Comparison of ENCODE assay signal across 9 mouse cellular contexts in the genomic region with DNA sequence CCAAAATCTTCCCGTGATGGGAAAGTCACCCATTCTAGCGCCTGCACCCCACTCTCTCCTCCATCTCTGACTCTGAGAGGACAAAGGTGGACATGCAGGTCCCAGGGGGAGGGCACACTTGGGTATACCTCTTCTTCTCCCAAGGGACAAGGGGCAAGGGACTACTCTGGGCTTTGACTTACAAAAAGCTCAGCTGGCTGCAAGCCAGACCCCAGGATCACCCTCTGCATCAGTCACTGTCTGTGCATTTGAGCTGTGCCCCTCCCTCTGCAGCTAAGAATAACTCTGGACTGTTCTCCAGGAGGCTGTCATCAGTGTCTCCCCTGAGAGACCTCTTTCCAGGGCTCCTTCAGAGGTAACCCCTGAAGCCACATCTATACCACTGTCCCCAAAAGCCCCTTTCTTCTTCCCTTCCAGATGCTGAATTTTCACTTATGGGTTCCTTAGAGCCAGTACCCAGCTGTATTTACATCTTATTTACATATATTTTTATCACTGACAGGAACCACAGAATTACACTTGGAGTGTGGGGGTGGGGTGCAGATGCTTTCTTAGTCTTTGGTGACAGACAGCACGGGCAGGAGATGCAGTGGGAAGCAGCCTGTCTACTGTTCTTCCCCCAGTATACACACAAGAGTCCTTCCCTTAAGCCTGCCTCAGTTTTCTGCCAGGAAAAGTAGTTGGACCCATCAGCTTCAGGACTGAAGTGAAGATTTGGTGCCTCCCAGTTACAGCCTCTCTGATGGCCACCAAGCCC.
DNase-seq lines count a peak whose midpoint lies in the region; ATAC-seq and TF ChIP-seq lines count a peak whose summit lies in the region.
"Had no signal": no experiment of that assay in that cellular context is flagged by ENCODE, and none has a peak within 500 bp of the region (broad histone marks: within the 10 kb centered on the region; RNA-seq: fewer than 3 reads in every experiment).

No protein-coding gene starts in this region.

- H3K9ac ChIP-seq in heart, embryonic 15.5 days, result peak overlapping the region; percentile 25; the same call in 1 of the 2 replicates
- H3K9ac ChIP-seq in CH12.LX (ENCODE audit: insufficient read depth, low read depth), result no peak overlapping the region
- H3K9ac ChIP-seq in forebrain, embryonic 14.5 days (ENCODE audit: low read length), result no peak overlapping the region
- no peak overlapping the region for H3K9ac ChIP-seq in limb, embryonic 12.5 days (replicated peaks)
- no peak overlapping the region for H3K9ac ChIP-seq in intestine, postnatal 0 days (ENCODE audit: low read depth, low read length)
- H3K9ac ChIP-seq: hindbrain, embryonic 15.5 days had no signal

- H3K36me3 ChIP-seq in heart, embryonic 15.5 days, result no peaks in the 10 kb centered on the region
- no peaks in the 10 kb centered on the region for H3K36me3 ChIP-seq in CH12.LX (replicated peaks in 1 of 2; ENCODE audit: control insufficient read depth in 1 of 2, insufficient read depth in 1 of 2, low read length in 1 of 2)
- H3K36me3 ChIP-seq in forebrain, embryonic 14.5 days (ENCODE audit: control insufficient read depth, insufficient read depth, low read length), result no peaks in the 10 kb centered on the region
- H3K36me3 ChIP-seq in limb, embryonic 12.5 days, result peaks cover 2% of the 10 kb centered on the region; the same call in 1 of the 2 replicates
- H3K36me3 ChIP-seq in intestine, postnatal 0 days (ENCODE audit: control insufficient read depth, insufficient read depth), result no peaks in the 10 kb centered on the region
- H3K36me3 ChIP-seq: hindbrain, embryonic 15.5 days had no signal

- no peak for TF ChIP-seq POLR2A in CH12.LX (IDR thresholded peaks at IDR 0.05; ENCODE audit: low read depth, low read length)

- intact Hi-C loops in heart, postnatal 14 days (cut with DNase I), result no loop called here

- H3K4me3 ChIP-seq in heart, embryonic 15.5 days, result no peak overlapping the region
- H3K4me3 ChIP-seq in CH12.LX (replicated peaks in 1 of 3; ENCODE audit: low read depth in 2 of 3, low read length in 2 of 3, poor library complexity in 1 of 3), result no peak overlapping the region
- H3K4me3 ChIP-seq in forebrain, embryonic 14.5 days (ENCODE audit: low read depth, low read length), result no peak overlapping the region
- H3K4me3 ChIP-seq in limb, embryonic 12.5 days (replicated peaks), result no peak overlapping the region
- no peak overlapping the region for H3K4me3 ChIP-seq in intestine, postnatal 0 days (ENCODE audit: low read depth, low read length)
- H3K4me3 ChIP-seq: hindbrain, embryonic 15.5 days had no signal

- H3K79me2 ChIP-seq in CH12.LX (replicated peaks; ENCODE audit: control insufficient read depth, extremely low read depth, insufficient read depth, poor library complexity, severe bottlenecking), result no peaks in the 10 kb centered on the region

- no peaks in the 10 kb centered on the region for H3K9me3 ChIP-seq in heart, embryonic 15.5 days (replicated peaks)
- no peaks in the 10 kb centered on the region for H3K9me3 ChIP-seq in CH12.LX (replicated peaks; ENCODE audit: low read length)
- no peaks in the 10 kb centered on the region for H3K9me3 ChIP-seq in forebrain, embryonic 14.5 days (replicated peaks; ENCODE audit: control insufficient read depth, low read length)
- H3K9me3 ChIP-seq in limb, embryonic 12.5 days, result no peaks in the 10 kb centered on the region
- no peaks in the 10 kb centered on the region for H3K9me3 ChIP-seq in intestine, postnatal 0 days (ENCODE audit: control insufficient read depth)
- H3K9me3 ChIP-seq: hindbrain, embryonic 15.5 days had no signal

- peaks cover 94% of the 10 kb centered on the region for H3K4me1 ChIP-seq in heart, embryonic 15.5 days (replicated peaks)
- H3K4me1 ChIP-seq in CH12.LX (ENCODE audit: control insufficient read depth in 1 of 2, insufficient read depth in 2 of 2), result peaks cover 3 to 48% of the 10 kb centered on the region in 2 experiments; a peak in 2 of 4 replicates
- H3K4me1 ChIP-seq in forebrain, embryonic 14.5 days (ENCODE audit: control insufficient read depth, insufficient read depth, low read length), result peaks cover 8% of the 10 kb centered on the region; the same call in 1 of the 2 replicates
- H3K4me1 ChIP-seq in limb, embryonic 12.5 days (replicated peaks), result peaks cover 78% of the 10 kb centered on the region
- H3K4me1 ChIP-seq in intestine, postnatal 0 days (replicated peaks; ENCODE audit: control insufficient read depth, insufficient read depth, low read length), result peaks cover 14% of the 10 kb centered on the region; the same call in 1 of the 2 replicates

- no peak for DNase-seq in heart, postnatal 14 days
- DNase-seq in CH12.LX (ENCODE audit: extremely low read depth), result peak; percentile 33
- DNase-seq in forebrain, embryonic 14.5 days (ENCODE audit: low spot score), result peak; percentile 43
- no peak for DNase-seq in urinary bladder, adult 18-20 months (ENCODE audit: low spot score in 2 of 2)
- DNase-seq in thymus, postnatal 4 days, result no peak

- in situ Hi-C loops in CH12.LX (cut with MboI; ENCODE audit: low pct_ligation_motif_present, low pct_unique_long_range_greater_than_20kb, low sequenced_read_pairs), result no loop called here

- ATAC-seq in heart, embryonic 15.5 days (replicated peaks; ENCODE audit: insufficient number of reproducible peaks, insufficient read depth, low FRiP score, low read depth), result 0 out of 2 replicates have a peak, but pooled peaks have one; percentile 30
- peak; percentile 40; the same call in 1 of the 2 replicates for ATAC-seq in forebrain, embryonic 14.5 days
- no peak for ATAC-seq in limb, embryonic 12.5 days (ENCODE audit: insufficient number of reproducible peaks, insufficient read depth, low FRiP score, low TSS enrichment, low read depth)
- no peak for ATAC-seq in intestine, postnatal 0 days

- no peak for TF ChIP-seq RAD21 in CH12.LX (IDR thresholded peaks at IDR 0.05; ENCODE audit: low read depth, low read length)

- dilution Hi-C loops in CH12.LX (cut with MboI; ENCODE audit: extremely low pct_ligation_motif_present, extremely low pct_unique_long_range_greater_than_20kb, low sequenced_read_pairs), result no loop called here

- H3K27ac ChIP-seq in heart, embryonic 15.5 days, result peak overlapping the region; percentile 75
- H3K27ac ChIP-seq in CH12.LX (ENCODE audit: insufficient read depth, low read depth), result no peak overlapping the region
- H3K27ac ChIP-seq in forebrain, embryonic 14.5 days (ENCODE audit: low read depth, low read length), result 0 out of 2 replicates have a peak overlapping the region, but pooled peaks have one; percentile 18
- peak overlapping the region; percentile 90 for H3K27ac ChIP-seq in limb, embryonic 12.5 days
- H3K27ac ChIP-seq in intestine, postnatal 0 days (ENCODE audit: low read depth, low read length), result no peak overlapping the region
- H3K27ac ChIP-seq: hindbrain, embryonic 15.5 days had no signal

- H3K4me2 ChIP-seq in heart, embryonic 15.5 days, result peak overlapping the region; percentile 38
- H3K4me2 ChIP-seq in CH12.LX (ENCODE audit: insufficient read depth, low read depth, poor library complexity, severe bottlenecking), result no peak overlapping the region
- H3K4me2 ChIP-seq in forebrain, embryonic 14.5 days (ENCODE audit: low read length), result no peak overlapping the region
- 0 out of 2 replicates have a peak overlapping the region, but pooled peaks have one; percentile 48 for H3K4me2 ChIP-seq in limb, embryonic 12.5 days
- no peak overlapping the region for H3K4me2 ChIP-seq in intestine, postnatal 0 days (replicated peaks; ENCODE audit: low read depth)
- H3K4me2 ChIP-seq: hindbrain, embryonic 15.5 days had no signal

- WGBS in heart, embryonic 15.5 days, result 17% methylated on average over 3 of the region's 3 CpGs
- WGBS in forebrain, embryonic 14.5 days, result 71% methylated on average over 3 of the region's 3 CpGs
- WGBS in limb, embryonic 12.5 days, result 41% methylated on average over 3 of the region's 3 CpGs
- WGBS in intestine, postnatal 0 days, result 69% methylated on average over 3 of the region's 3 CpGs

- TF ChIP-seq EP300 in CH12.LX (IDR thresholded peaks at IDR 0.05; ENCODE audit: low read length), result no peak

- H3K27me3 ChIP-seq in heart, embryonic 15.5 days, result no peaks in the 10 kb centered on the region
- H3K27me3 ChIP-seq in CH12.LX (replicated peaks), result peaks cover 13% of the 10 kb centered on the region
- H3K27me3 ChIP-seq in forebrain, embryonic 14.5 days (replicated peaks; ENCODE audit: control insufficient read depth, insufficient read depth, low read length), result no peaks in the 10 kb centered on the region
- no peaks in the 10 kb centered on the region for H3K27me3 ChIP-seq in limb, embryonic 12.5 days
- 0 out of 2 replicates have a peak, but pooled peaks cover 3% of the 10 kb centered on the region for H3K27me3 ChIP-seq in intestine, postnatal 0 days (replicated peaks; ENCODE audit: control insufficient read depth, insufficient read depth, low read length)

- TF ChIP-seq CTCF in CH12.LX (conservative IDR thresholded peaks at IDR 0.05 in 1 of 2, IDR thresholded peaks at IDR 0.05 in 1 of 2; ENCODE audit: low read depth in 2 of 2, low read length in 2 of 2), result no peak
- no peak for TF ChIP-seq CTCF in intestine, postnatal 0 days (IDR thresholded peaks at IDR 0.05; ENCODE audit: low read depth)

TF ChIP-seq in CH12.LX, 34 proteins besides CTCF, POLR2A, EP300 and RAD21:
- no peak for TF ChIP-seq JUN (IDR thresholded peaks at IDR 0.05; ENCODE audit: insufficient read depth, low read depth, low read length)
- TF ChIP-seq MAFK (IDR thresholded peaks at IDR 0.05; ENCODE audit: insufficient replicate concordance, low read length), result no peak
TF ChIP-seq in CH12.LX: peak in this region for 0.

Comparison
In these comparisons a context has a peak if more than half of its experiments do, and no peak if none do; other contexts are left out.
1. ATAC-seq: peak in heart, embryonic 15.5 days (single experiment) and forebrain, embryonic 14.5 days (single experiment); none in limb, embryonic 12.5 days (single experiment) and intestine, postnatal 0 days (single experiment).
2. H3K27ac ChIP-seq: peak in heart, embryonic 15.5 days (single experiment), forebrain, embryonic 14.5 days (single experiment) and limb, embryonic 12.5 days (single experiment); none in CH12.LX (single experiment) and intestine, postnatal 0 days (single experiment).
3. H3K4me2 ChIP-seq: peak in heart, embryonic 15.5 days (single experiment) and limb, embryonic 12.5 days (single experiment); none in CH12.LX (single experiment), forebrain, embryonic 14.5 days (single experiment) and intestine, postnatal 0 days (single experiment).
4. DNase-seq: peak in CH12.LX (single experiment) and forebrain, embryonic 14.5 days (single experiment); none in heart, postnatal 14 days (0 of 2), urinary bladder, adult 18-20 months (0 of 2) and thymus, postnatal 4 days (single experiment).